Comparison of ENCODE assay signal across 10 mouse cellular contexts in the genomic region with DNA sequence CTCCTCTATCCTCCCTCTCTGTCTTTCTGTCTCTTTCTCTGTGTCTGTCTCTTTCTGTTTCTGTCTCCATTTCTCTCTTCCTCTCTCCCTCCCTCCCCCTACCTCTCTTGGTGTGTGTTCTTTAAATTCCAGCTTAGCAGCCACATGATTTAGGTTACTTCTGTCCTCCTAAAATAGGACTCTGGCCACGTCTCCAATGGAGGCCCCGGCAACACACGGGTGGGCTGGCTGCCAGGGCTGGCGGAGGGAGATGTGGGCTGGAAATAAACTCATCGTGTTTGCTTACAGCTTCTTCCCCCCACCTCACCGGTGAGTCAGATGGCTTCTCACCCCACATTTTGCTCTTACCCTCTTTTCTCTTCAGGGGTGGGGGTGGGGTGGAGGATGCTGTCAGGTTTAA.
DNase-seq lines count a peak whose midpoint lies in the region; ATAC-seq and TF ChIP-seq lines count a peak whose summit lies in the region.
"Had no signal": no experiment of that assay in that cellular context is flagged by ENCODE, and none has a peak within 500 bp of the region (broad histone marks: within the 10 kb centered on the region; RNA-seq: fewer than 3 reads in every experiment).

No protein-coding gene starts in this region.

- no peaks in the 10 kb centered on the region for H3K27me3 ChIP-seq in midbrain, embryonic 14.5 days (ENCODE audit: control insufficient read depth, insufficient read depth, low read length)
- H3K27me3 ChIP-seq in midbrain, embryonic 16.5 days (ENCODE audit: control insufficient read depth, insufficient read depth, low read depth, low read length): no peaks in the 10 kb centered on the region
- no peaks in the 10 kb centered on the region for H3K27me3 ChIP-seq in kidney, embryonic 15.5 days
- H3K27me3 ChIP-seq in limb, embryonic 14.5 days (ENCODE audit: control insufficient read depth, insufficient read depth, low read length): no peaks in the 10 kb centered on the region
- H3K27me3 ChIP-seq in stomach, embryonic 15.5 days (replicated peaks): no peaks in the 10 kb centered on the region
- H3K27me3 ChIP-seq in liver, embryonic 12.5 days (replicated peaks): peaks cover 43% of the 10 kb centered on the region
- H3K27me3 ChIP-seq: hindbrain, embryonic 15.5 days had no signal

- H3K9me3 ChIP-seq in midbrain, embryonic 14.5 days (ENCODE audit: control insufficient read depth, low read length): no peaks in the 10 kb centered on the region
- no peaks in the 10 kb centered on the region for H3K9me3 ChIP-seq in midbrain, embryonic 16.5 days (replicated peaks; ENCODE audit: control insufficient read depth, low read length, poor library complexity, severe bottlenecking)
- H3K9me3 ChIP-seq in kidney, embryonic 15.5 days (replicated peaks): no peaks in the 10 kb centered on the region
- H3K9me3 ChIP-seq in limb, embryonic 14.5 days (ENCODE audit: control insufficient read depth, low read length): no peaks in the 10 kb centered on the region
- no peaks in the 10 kb centered on the region for H3K9me3 ChIP-seq in stomach, embryonic 15.5 days
- no peaks in the 10 kb centered on the region for H3K9me3 ChIP-seq in liver, embryonic 12.5 days (replicated peaks)
- H3K9me3 ChIP-seq: G1E; hindbrain, embryonic 15.5 days had no signal

- no peaks in the 10 kb centered on the region for H3K36me3 ChIP-seq in midbrain, embryonic 14.5 days (ENCODE audit: control insufficient read depth, insufficient read depth, low read length)
- H3K36me3 ChIP-seq in midbrain, embryonic 16.5 days (ENCODE audit: control insufficient read depth, insufficient read depth, low read length): no peaks in the 10 kb centered on the region
- H3K36me3 ChIP-seq in kidney, embryonic 15.5 days: no peaks in the 10 kb centered on the region
- H3K36me3 ChIP-seq in limb, embryonic 14.5 days (ENCODE audit: control insufficient read depth, insufficient read depth, low read length): no peaks in the 10 kb centered on the region
- no peaks in the 10 kb centered on the region for H3K36me3 ChIP-seq in stomach, embryonic 15.5 days
- H3K36me3 ChIP-seq in liver, embryonic 12.5 days: no peaks in the 10 kb centered on the region
- H3K36me3 ChIP-seq: G1E; hindbrain, embryonic 15.5 days had no signal

- no peak overlapping the region for H3K27ac ChIP-seq in midbrain, embryonic 14.5 days (replicated peaks; ENCODE audit: low read depth, low read length)
- H3K27ac ChIP-seq in midbrain, embryonic 16.5 days (ENCODE audit: low read length): no peak overlapping the region
- H3K27ac ChIP-seq in kidney, embryonic 15.5 days: 0 out of 2 replicates have a peak overlapping the region, but pooled peaks have one; percentile 29
- peak overlapping the region; percentile 72 for H3K27ac ChIP-seq in limb, embryonic 14.5 days (replicated peaks; ENCODE audit: low read depth, low read length)
- H3K27ac ChIP-seq in stomach, embryonic 15.5 days: peak overlapping the region; percentile 86
- H3K27ac ChIP-seq in liver, embryonic 12.5 days: no peak overlapping the region
- H3K27ac ChIP-seq: hindbrain, embryonic 15.5 days had no signal

- H3K9ac ChIP-seq in midbrain, embryonic 14.5 days (replicated peaks; ENCODE audit: low read length): no peak overlapping the region
- no peak overlapping the region for H3K9ac ChIP-seq in midbrain, embryonic 16.5 days (ENCODE audit: low read depth, low read length)
- H3K9ac ChIP-seq in kidney, embryonic 15.5 days: no peak overlapping the region
- 0 out of 2 replicates have a peak overlapping the region, but pooled peaks have one; percentile 25 for H3K9ac ChIP-seq in limb, embryonic 14.5 days (ENCODE audit: low read depth, low read length, severe bottlenecking)
- H3K9ac ChIP-seq in stomach, embryonic 15.5 days: no peak overlapping the region
- H3K9ac ChIP-seq in liver, embryonic 12.5 days: no peak overlapping the region
- H3K9ac ChIP-seq: hindbrain, embryonic 15.5 days had no signal

- no peak for ATAC-seq in midbrain, embryonic 14.5 days (ENCODE audit: low FRiP score, low TSS enrichment)
- no peak for ATAC-seq in midbrain, embryonic 16.5 days
- peak; percentile 82 for ATAC-seq in kidney, embryonic 15.5 days (replicated peaks; ENCODE audit: low FRiP score)
- peak; percentile 69 for ATAC-seq in limb, embryonic 14.5 days (ENCODE audit: low FRiP score, low read depth)
- peak; percentile 37; the same call in 1 of the 2 replicates for ATAC-seq in stomach, embryonic 15.5 days (ENCODE audit: insufficient read depth, low FRiP score, low read depth)
- no peak for ATAC-seq in liver, embryonic 12.5 days

- H3K4me1 ChIP-seq in midbrain, embryonic 14.5 days (ENCODE audit: control insufficient read depth, insufficient read depth, low read length): 0 out of 2 replicates have a peak, but pooled peaks cover 5% of the 10 kb centered on the region
- H3K4me1 ChIP-seq in midbrain, embryonic 16.5 days (ENCODE audit: control insufficient read depth, insufficient read depth, low read length): peaks cover 8% of the 10 kb centered on the region
- H3K4me1 ChIP-seq in kidney, embryonic 15.5 days: peaks cover 24% of the 10 kb centered on the region
- peaks cover 25% of the 10 kb centered on the region for H3K4me1 ChIP-seq in limb, embryonic 14.5 days (ENCODE audit: control insufficient read depth, insufficient read depth, low read length)
- H3K4me1 ChIP-seq in stomach, embryonic 15.5 days: peaks cover 17% of the 10 kb centered on the region
- H3K4me1 ChIP-seq in liver, embryonic 12.5 days: peaks cover 19% of the 10 kb centered on the region

- no peak overlapping the region for H3K4me3 ChIP-seq in midbrain, embryonic 14.5 days (replicated peaks; ENCODE audit: low read depth, low read length)
- no peak overlapping the region for H3K4me3 ChIP-seq in midbrain, embryonic 16.5 days (ENCODE audit: low read depth, low read length)
- H3K4me3 ChIP-seq in kidney, embryonic 15.5 days (replicated peaks): no peak overlapping the region
- 0 out of 2 replicates have a peak overlapping the region, but pooled peaks have one; percentile 13 for H3K4me3 ChIP-seq in limb, embryonic 14.5 days (replicated peaks; ENCODE audit: low read length)
- no peak overlapping the region for H3K4me3 ChIP-seq in stomach, embryonic 15.5 days (replicated peaks)
- H3K4me3 ChIP-seq in liver, embryonic 12.5 days: no peak overlapping the region
- H3K4me3 ChIP-seq: hindbrain, embryonic 15.5 days had no signal

- 46% methylated on average over 6 of the region's 6 CpGs for WGBS in midbrain, embryonic 14.5 days
- 35% methylated on average over 6 of the region's 6 CpGs for WGBS in midbrain, embryonic 16.5 days
- WGBS in kidney, embryonic 15.5 days: 8% methylated on average over 6 of the region's 6 CpGs
- WGBS in limb, embryonic 14.5 days: 5% methylated on average over 6 of the region's 6 CpGs
- 13% methylated on average over 6 of the region's 6 CpGs for WGBS in stomach, embryonic 15.5 days
- 44% methylated on average over 6 of the region's 6 CpGs for WGBS in liver, embryonic 12.5 days (ENCODE audit: insufficient replicate concordance)

- no peak for TF ChIP-seq POLR2A in limb, embryonic 14.5 days (IDR thresholded peaks at IDR 0.05; ENCODE audit: borderline replicate concordance, extremely low read depth, insufficient read depth, insufficient read length)

- peak; percentile 55 for DNase-seq in midbrain, embryonic 14.5 days
- peak; percentile 26 for DNase-seq in embryo, embryonic 10.5 days (ENCODE audit: low spot score)
- peak; percentile 86 to 87 for DNase-seq in heart, adult 18-20 months
- DNase-seq in limb, embryonic 14.5 days (ENCODE audit: low spot score): peak; percentile 57

- H3K4me2 ChIP-seq in midbrain, embryonic 14.5 days (ENCODE audit: low read length): no peak overlapping the region
- no peak overlapping the region for H3K4me2 ChIP-seq in midbrain, embryonic 16.5 days (ENCODE audit: low read length)
- H3K4me2 ChIP-seq in kidney, embryonic 15.5 days: peak overlapping the region; percentile 13; the same call in 1 of the 2 replicates
- peak overlapping the region; percentile 27; the same call in 1 of the 2 replicates for H3K4me2 ChIP-seq in limb, embryonic 14.5 days (replicated peaks; ENCODE audit: low read depth, low read length, severe bottlenecking)
- H3K4me2 ChIP-seq in stomach, embryonic 15.5 days: peak overlapping the region; percentile 19; the same call in 1 of the 2 replicates
- H3K4me2 ChIP-seq in liver, embryonic 12.5 days: no peak overlapping the region
- H3K4me2 ChIP-seq: hindbrain, embryonic 15.5 days had no signal

Comparison
In these comparisons a context has a peak if more than half of its experiments do, and no peak if none do; other contexts are left out.
1. ATAC-seq: peak in kidney, embryonic 15.5 days (single experiment), limb, embryonic 14.5 days (single experiment) and stomach, embryonic 15.5 days (single experiment); none in midbrain, embryonic 14.5 days (single experiment), midbrain, embryonic 16.5 days (single experiment) and liver, embryonic 12.5 days (single experiment).
2. DNase-seq: peak in every context shown above with its lines; median percentile 86 in heart, adult 18-20 months; 57 in limb, embryonic 14.5 days; 55 in midbrain, embryonic 14.5 days; 26 in embryo, embryonic 10.5 days.
3. H3K27ac ChIP-seq: peak in kidney, embryonic 15.5 days (single experiment), limb, embryonic 14.5 days (single experiment) and stomach, embryonic 15.5 days (single experiment); none in midbrain, embryonic 14.5 days (single experiment), midbrain, embryonic 16.5 days (single experiment) and liver, embryonic 12.5 days (single experiment).
4. H3K4me2 ChIP-seq: peak in kidney, embryonic 15.5 days (single experiment), limb, embryonic 14.5 days (single experiment) and stomach, embryonic 15.5 days (single experiment); none in midbrain, embryonic 14.5 days (single experiment), midbrain, embryonic 16.5 days (single experiment) and liver, embryonic 12.5 days (single experiment).